Mouse (Mus musculus): ENCODE measurements at regions not wholly inside any gene's neighbourhood (a gene's known extent, or its start where the extent isn't known, plus 50 kb on each side); places are given as distances from the start of the nearest gene placed in this dataset.
"Not testable (repeated sequence)": the region's sequence is repeated elsewhere in the genome, so short reads cannot be mapped to it uniquely, and the experiment has no call there.

DNA sequence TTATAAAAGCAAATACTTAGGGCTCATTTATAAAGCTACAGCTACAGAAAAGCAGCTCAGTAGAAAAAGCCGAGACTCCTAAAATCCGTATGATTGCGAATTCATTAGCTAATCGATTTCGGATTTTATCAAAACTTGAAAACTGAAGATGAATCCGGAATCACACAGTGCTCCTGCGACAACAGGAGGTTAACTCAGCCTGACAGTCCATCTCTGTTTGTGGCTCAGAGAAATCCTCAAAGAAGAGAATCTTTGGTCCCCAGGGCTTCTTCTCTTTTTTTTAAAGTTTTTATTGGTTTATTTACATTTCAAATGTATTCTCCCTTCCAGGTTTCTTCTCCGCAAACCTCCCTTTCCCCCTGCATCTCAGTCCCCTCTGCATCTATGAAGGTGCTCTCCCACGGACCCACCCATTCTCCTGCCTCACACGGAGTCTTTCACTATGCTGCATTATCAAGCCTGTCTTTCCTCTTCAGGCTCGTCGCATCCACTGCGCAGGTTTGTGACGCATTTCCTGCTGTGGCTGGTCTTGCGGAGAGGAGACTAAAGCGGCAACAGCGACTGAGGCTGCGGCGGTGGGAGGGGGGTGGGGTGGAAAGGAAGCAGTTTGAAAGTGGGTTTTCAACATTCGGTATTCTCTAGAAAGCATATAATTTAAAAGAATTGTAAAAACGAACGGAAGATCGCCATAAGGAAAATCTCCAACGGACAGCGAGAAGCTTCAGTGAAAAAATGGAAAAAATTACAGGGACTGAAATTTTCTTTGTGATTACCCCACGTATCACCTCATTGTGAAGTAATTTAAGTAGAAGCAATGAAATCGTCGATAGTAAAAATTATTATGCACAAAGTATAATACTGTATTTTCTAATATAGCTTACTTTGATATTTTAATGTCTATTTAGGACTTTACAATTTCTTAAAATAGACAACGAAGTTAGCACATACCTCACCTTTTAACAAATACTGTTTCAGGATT is 482.5 kb upstream of the Snrpn start:
- not testable (repeated sequence) for H3K9me3 ChIP-seq (replicated peaks; ENCODE audit: control insufficient read depth, low read length); H3K27me3 ChIP-seq (ENCODE audit: control insufficient read depth, insufficient read depth, low read length); H3K4me1 ChIP-seq (ENCODE audit: control insufficient read depth, insufficient read depth, low read length); H3K27ac ChIP-seq (ENCODE audit: low read depth, low read length); H3K9ac ChIP-seq (ENCODE audit: low read depth, low read length); H3K36me3 ChIP-seq (ENCODE audit: control insufficient read depth, insufficient read depth, low read length)
- Histone ChIP-seq H3K4me3 (ENCODE audit: low read depth, low read length) (peak overlapping the region; percentile 30), H3K4me2 (peak overlapping the region; percentile 52)
- ATAC-seq (replicated peaks; ENCODE audit: insufficient number of reproducible peaks, low FRiP score, low TSS enrichment): peak; percentile 78
- 22% methylated on average over 29 of the region's 29 CpGs for WGBS (ENCODE audit: insufficient replicate concordance)

DNA sequence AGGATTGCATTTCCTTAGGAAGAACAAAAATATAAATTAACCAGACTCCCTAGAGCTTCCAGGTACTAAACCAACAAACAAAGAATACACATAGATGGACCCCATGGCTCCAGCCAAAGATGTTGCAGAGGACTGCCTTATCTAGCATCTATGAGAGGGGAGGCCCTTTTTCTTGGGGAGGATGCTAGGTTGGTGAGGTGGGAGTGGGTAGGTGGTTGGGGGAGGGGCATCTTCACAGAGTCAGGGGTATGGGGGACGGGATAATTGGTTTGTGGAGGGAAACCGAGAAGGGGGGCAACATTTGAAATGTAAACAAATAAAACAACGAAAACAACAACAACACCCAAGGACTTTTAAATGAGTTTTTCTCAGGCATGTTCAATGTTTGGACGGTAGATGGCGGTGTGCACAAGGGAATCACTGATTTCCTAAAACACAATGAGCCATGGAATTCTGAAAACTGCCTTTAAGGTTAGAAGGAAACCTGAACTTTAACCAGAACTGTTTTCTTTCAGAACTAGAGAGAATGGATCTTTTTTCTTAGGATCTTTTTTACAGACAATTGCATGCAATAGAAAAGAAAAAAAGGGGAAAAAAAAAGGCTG is 477.2 kb upstream of the Snrpn start:
- H3K27ac ChIP-seq (ENCODE audit: low read depth, low read length); H3K4me2 ChIP-seq; H3K27me3 ChIP-seq (ENCODE audit: control insufficient read depth, insufficient read depth, low read length); H3K4me1 ChIP-seq (ENCODE audit: control insufficient read depth, insufficient read depth, low read length); H3K9me3 ChIP-seq (replicated peaks; ENCODE audit: control insufficient read depth, low read length); ATAC-seq (replicated peaks; ENCODE audit: insufficient number of reproducible peaks, low FRiP score, low TSS enrichment); H3K4me3 ChIP-seq (ENCODE audit: low read depth, low read length); H3K36me3 ChIP-seq (ENCODE audit: control insufficient read depth, insufficient read depth, low read length); H3K9ac ChIP-seq (ENCODE audit: low read depth, low read length): not testable (repeated sequence)
- WGBS (ENCODE audit: insufficient replicate concordance): 7% methylated on average over 5 of the region's 5 CpGs
